Mouse (Mus musculus): ENCODE measurements around the gene Abcb1b. TPM values are rescaled to one million over a fixed set of nuclear protein-coding genes. Genes with fewer than 3 reads are reported as not detected.
A peak's percentile ranks its signal among the peaks of the same experiment; 100 is the strongest.
"Not testable (repeated sequence)": the region's sequence is repeated elsewhere in the genome, so short reads cannot be mapped to it uniquely, and the experiment has no call there.

The Abcb1b gene
- 1 to 10 TPM; 3.3 TPM for total RNA-seq (2021)

- intact Hi-C loops (cut with DNase I): no loop called here
- DNase-seq (ENCODE audit: low spot score in 2 of 2): peak; percentile 40 to 46
Measured at GRCm38 (mm10) chr5:8797987-8798751, at the start of gene Abcb1b. Gene Abcb1b, plus strand, starts transcription at chr5:8798147.

- intact Hi-C loops (cut with DNase I): no loop called here
- DNase-seq (ENCODE audit: low spot score in 2 of 2): no peak
Measured at GRCm38 (mm10) chr5:8772866-8773265, 25.1 kb upstream of the Abcb1b start.

- no peak for DNase-seq (ENCODE audit: low spot score in 2 of 2)
- intact Hi-C loops (cut with DNase I): no loop called here
Measured at GRCm38 (mm10) chr5:8778311-8778710, 19.6 kb upstream of the Abcb1b start.

- DNase-seq (ENCODE audit: low spot score in 2 of 2): no peak
- intact Hi-C loops (cut with DNase I): no loop called here
Measured at GRCm38 (mm10) chr5:8778751-8779150, 19.2 kb upstream of the Abcb1b start.

- intact Hi-C loops (cut with DNase I): no loop called here
- DNase-seq (ENCODE audit: low spot score in 2 of 2): no peak
Measured at GRCm38 (mm10) chr5:8792281-8792680, 5.7 kb upstream of the Abcb1b start.

GRCm38 (mm10) chr5:8798752-8799115 is 787 bp downstream of the Abcb1b start:
- intact Hi-C loops (cut with DNase I): no loop called here
- no peak for DNase-seq (ENCODE audit: low spot score in 2 of 2)

GRCm38 (mm10) chr5:8805742-8806141 is 7.8 kb downstream of the Abcb1b start:
- DNase-seq (ENCODE audit: low spot score in 2 of 2): no peak
- intact Hi-C loops (cut with DNase I): no loop called here

- intact Hi-C loops (cut with DNase I): no loop called here
- no peak for DNase-seq (ENCODE audit: low spot score in 2 of 2)
Measured at GRCm38 (mm10) chr5:8807137-8808004, 9.4 kb downstream of the Abcb1b start.

- intact Hi-C loops (cut with DNase I): no loop called here
- DNase-seq (ENCODE audit: low spot score in 2 of 2): no peak
Measured at GRCm38 (mm10) chr5:8813872-8814271, 15.9 kb downstream of the Abcb1b start.

- intact Hi-C loops (cut with DNase I): no loop called here
Measured at GRCm38 (mm10) chr5:8819635-8820591, 22.0 kb downstream of the Abcb1b start.

GRCm38 (mm10) chr5:8820592-8821104 is 22.7 kb downstream of the Abcb1b start:
- DNase-seq (ENCODE audit: low spot score in 2 of 2); intact Hi-C loops (cut with DNase I): not testable (repeated sequence)

More at GRCm38 (mm10) chr5:8819635-8820591, 22.0 kb downstream of the Abcb1b start:
- DNase-seq (ENCODE audit: low spot score in 2 of 2): peak in 1 of 2 experiments; percentile 9

GRCm38 (mm10) chr5:8838661-8839438 is 40.9 kb downstream of the Abcb1b start:
- intact Hi-C loops (cut with DNase I): no loop called here
- DNase-seq (ENCODE audit: low spot score in 2 of 2): no peak

GRCm38 (mm10) chr5:8839651-8840050 is 41.7 kb downstream of the Abcb1b start:
- intact Hi-C loops (cut with DNase I): no loop called here

GRCm38 (mm10) chr5:8840887-8841286 is 42.9 kb downstream of the Abcb1b start:
- DNase-seq (ENCODE audit: low spot score in 2 of 2): peak in 1 of 2 experiments; percentile 27
- intact Hi-C loops (cut with DNase I): no loop called here

More at GRCm38 (mm10) chr5:8839651-8840050, 41.7 kb downstream of the Abcb1b start:
- DNase-seq (ENCODE audit: low spot score in 2 of 2): no peak

GRCm38 (mm10) chr5:8842815-8843214 is 44.9 kb downstream of the Abcb1b start:
- intact Hi-C loops (cut with DNase I): no loop called here
- no peak for DNase-seq (ENCODE audit: low spot score in 2 of 2)

GRCm38 (mm10) chr5:8848607-8849575 is 50.9 kb downstream of the Abcb1b start:
- DNase-seq (ENCODE audit: low spot score in 2 of 2); intact Hi-C loops (cut with DNase I): not testable (repeated sequence)

GRCm38 (mm10) chr5:8850851-8851250 is 52.9 kb downstream of the Abcb1b start:
- intact Hi-C loops (cut with DNase I): no loop called here
- no peak for DNase-seq (ENCODE audit: low spot score in 2 of 2)
